Mouse (Mus musculus): ENCODE results near the gene Rab5a. TPM values are rescaled to one million over a fixed set of nuclear protein-coding genes. Genes with fewer than 3 reads are reported as not detected.

Gene Rab5a
- 123 and 142 TPM in 2 replicates for polyA plus RNA-seq (2016; fragmentation: Nextera tagmentation; extraction: Ambion mirVana)

DNA sequence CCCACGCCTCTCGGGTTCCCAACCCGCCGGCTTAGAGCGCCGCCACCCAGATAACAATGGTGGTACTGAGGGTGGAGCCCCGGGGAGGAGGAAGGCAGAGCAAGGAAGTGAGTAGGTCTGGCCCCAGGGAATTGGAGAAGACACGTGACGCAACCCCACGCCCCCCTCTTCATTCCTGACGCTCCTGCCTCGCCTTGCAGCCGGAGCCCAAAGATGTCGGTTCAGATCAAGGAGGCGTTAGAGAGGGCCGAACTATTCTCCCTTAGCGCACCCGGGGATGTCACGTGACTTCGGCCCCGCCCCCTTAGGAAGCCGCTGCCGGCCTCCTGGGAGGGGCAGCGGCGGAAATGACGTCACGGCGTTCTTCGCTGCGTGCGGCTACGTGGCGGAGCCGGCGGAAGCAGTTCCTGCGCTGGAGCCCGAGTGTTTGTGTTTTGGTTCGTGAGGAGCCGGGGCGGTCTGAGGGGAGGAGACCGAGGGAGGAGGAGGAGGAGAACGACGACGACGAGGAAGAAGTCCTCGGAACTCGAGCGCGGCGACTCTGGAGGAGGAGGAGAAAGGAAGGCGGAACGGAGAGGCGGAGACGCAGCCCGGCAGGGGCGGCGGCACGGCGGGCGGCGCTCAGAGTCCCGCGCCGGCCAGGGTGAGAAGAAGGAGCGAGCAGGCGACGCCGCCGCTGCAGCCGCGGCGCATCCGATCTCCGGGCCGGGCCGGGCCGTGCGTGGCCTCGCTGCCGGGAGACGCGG, at the start of gene Rab5a:
TSS of gene Rab5a (plus strand) at position 377 of the 746 bp plus-strand sequence.
- under 1% methylated on average over 64 of the region's 82 CpGs for WGBS
- Histone ChIP-seq H3K4me3 (peak within 1 kb of the TSS; percentile 98), H3K27me3 (no peaks in the 10 kb centered on the region), H3K9ac (peak within 1 kb of the TSS; percentile 93), H3K4me2 (replicated peaks) (peak within 1 kb of the TSS; percentile 78), H3K27ac (peak within 1 kb of the TSS; percentile 98), H3K4me1 (peaks cover 18% of the 10 kb centered on the region), H3K9me3 (replicated peaks) (no peaks in the 10 kb centered on the region), H3K36me3 (no peaks in the 10 kb centered on the region)
- peak; percentile 98 for ATAC-seq (ENCODE audit: low FRiP score)

DNA sequence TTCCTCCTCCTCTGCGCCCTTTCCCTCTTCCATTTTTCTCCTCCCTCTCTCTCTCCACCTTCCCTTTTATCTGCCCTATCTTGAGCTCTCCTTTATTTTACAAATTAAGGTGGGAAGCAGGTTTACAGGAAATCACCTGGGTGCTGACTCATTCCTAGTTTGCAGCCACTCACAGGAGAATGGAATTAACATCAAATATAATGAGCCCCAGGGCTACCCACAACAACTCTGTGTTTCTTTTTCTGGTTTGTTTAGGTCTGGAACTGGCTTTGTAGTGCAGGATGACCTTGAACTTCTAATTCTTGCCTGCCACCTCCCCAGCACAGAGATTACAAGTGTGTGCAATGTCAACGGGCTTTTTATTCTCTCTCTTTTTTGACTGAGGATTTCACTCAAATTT, 22.9 kb upstream of the Rab5a start:
- Histone ChIP-seq H3K4me2 (replicated peaks) (no peak overlapping the region), H3K9ac (no peak overlapping the region), H3K36me3 (no peaks in the 10 kb centered on the region), H3K27ac (no peak overlapping the region), H3K27me3 (no peaks in the 10 kb centered on the region), H3K4me1 (no peaks in the 10 kb centered on the region), H3K4me3 (no peak overlapping the region), H3K9me3 (replicated peaks) (no peaks in the 10 kb centered on the region; the same call in 1 of the 2 replicates)
- no peak for ATAC-seq (ENCODE audit: low FRiP score)
- WGBS: 94% methylated on average over 2 of the region's 2 CpGs

DNA sequence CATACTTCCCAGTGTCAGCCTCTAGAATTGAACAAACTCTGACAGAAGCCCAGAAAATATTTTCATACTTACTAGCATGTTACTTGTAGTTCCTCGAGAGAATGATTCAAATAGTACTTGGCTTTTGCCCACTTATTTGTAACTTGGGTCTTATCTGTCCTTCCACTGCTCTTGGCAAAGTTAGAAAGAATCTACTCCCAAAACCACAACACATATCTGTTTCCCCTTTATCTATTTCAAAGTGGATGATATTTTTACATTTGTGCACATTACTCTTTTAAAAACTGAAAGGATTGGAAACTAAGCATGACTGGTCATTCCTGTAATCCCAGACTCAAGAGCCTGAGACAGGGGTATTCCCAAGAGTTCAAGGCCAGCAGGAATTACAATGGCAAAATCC, 22.3 kb upstream of the Rab5a start:
- 84% methylated on average over 1 of the region's 1 CpGs for WGBS
- Histone ChIP-seq H3K9ac (no peak overlapping the region), H3K9me3 (replicated peaks) (no peaks in the 10 kb centered on the region; the same call in 1 of the 2 replicates), H3K27ac (no peak overlapping the region), H3K36me3 (no peaks in the 10 kb centered on the region), H3K4me3 (no peak overlapping the region), H3K4me2 (replicated peaks) (no peak overlapping the region), H3K4me1 (no peaks in the 10 kb centered on the region), H3K27me3 (no peaks in the 10 kb centered on the region)
- no peak for ATAC-seq (ENCODE audit: low FRiP score)

DNA sequence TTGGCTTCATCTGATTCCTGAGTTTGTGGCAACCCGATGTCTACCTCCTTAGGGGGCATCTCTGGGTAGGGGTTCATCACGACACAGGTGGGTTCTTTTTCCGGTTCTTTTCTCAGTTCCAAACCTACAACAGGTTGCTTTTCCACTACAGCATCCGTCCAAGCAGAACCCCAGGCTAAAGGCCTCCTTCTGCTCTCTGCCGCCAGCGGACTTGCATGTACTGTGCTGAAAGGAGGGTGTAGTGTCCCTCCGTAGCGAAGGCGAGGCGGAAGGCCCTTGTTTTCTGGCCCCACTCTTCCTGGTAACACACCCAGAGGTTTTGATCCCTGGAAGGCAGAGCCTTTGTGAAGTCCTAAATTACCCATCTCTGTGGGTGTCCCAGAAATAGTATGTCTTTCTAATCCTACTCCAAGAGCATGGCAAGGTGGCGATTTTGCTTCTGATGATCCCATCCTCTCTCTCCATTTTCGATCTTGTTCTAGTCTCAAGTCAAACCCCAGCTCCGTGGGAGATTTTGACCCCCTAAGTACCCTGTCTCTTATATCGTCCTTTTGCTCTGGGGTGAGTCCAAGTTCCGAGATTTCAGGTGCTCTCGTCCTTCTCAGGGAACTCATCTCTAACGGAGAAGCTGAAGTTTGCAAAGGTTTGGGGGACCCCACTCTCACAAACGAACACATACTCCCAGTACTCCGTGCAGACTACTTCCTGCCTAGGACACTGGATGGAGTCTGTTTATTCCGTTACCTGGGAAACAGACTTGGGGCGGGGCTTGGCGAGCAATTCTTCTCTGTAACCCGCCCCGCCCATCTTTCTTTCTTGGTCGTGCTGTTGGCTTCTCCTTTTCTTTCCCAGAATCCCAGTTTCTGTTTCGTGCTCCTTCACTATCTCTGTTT, 16.2 kb upstream of the Rab5a start, which contains the start of gene Efhb:
TSS of gene Efhb (minus strand) at position 719 of the 893 bp plus-strand sequence.
- ATAC-seq (ENCODE audit: low FRiP score): peak; percentile 96
- H3K4me3 ChIP-seq: peak within 1 kb of the TSS; percentile 39
- no peaks in the 10 kb centered on the region for H3K27me3 ChIP-seq
- WGBS: 19% methylated on average over 26 of the region's 26 CpGs
- peak within 1 kb of the TSS; percentile 51 for H3K9ac ChIP-seq
- no peaks in the 10 kb centered on the region for H3K9me3 ChIP-seq (replicated peaks)
- no peak within 1 kb of the TSS for H3K27ac ChIP-seq
- H3K4me1 ChIP-seq: peaks cover 10% of the 10 kb centered on the region
- H3K36me3 ChIP-seq: no peaks in the 10 kb centered on the region
- peak within 1 kb of the TSS; percentile 63 for H3K4me2 ChIP-seq (replicated peaks)

DNA sequence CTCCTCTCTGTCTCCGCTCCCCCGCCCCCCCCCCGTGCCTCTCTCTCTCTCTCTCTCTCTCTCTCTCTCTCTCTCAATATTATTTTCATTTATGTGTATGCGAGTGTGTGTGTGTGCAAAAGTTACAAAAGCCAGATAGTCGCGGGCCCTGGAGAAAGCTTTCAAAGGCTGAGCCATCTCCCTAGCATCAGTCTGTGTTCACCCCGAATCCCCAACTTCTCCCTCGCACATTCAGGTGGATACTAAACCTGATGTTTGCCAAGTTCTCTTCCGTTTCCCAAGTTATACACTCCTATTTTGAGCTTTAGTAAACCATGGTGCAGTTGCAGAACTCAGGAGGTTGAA, 15.6 kb upstream of the Rab5a start:
- H3K27ac ChIP-seq: no peak overlapping the region
- peak; percentile 42; the same call in 1 of the 2 replicates for ATAC-seq (ENCODE audit: low FRiP score)
- H3K36me3 ChIP-seq: no peaks in the 10 kb centered on the region
- WGBS: 19% methylated on average over 8 of the region's 9 CpGs
- peaks cover 10% of the 10 kb centered on the region for H3K4me1 ChIP-seq
- H3K9me3 ChIP-seq (replicated peaks): no peaks in the 10 kb centered on the region
- peak overlapping the region; percentile 51 for H3K9ac ChIP-seq
- peak overlapping the region; percentile 63 for H3K4me2 ChIP-seq (replicated peaks)
- H3K4me3 ChIP-seq: peak overlapping the region; percentile 39
- no peaks in the 10 kb centered on the region for H3K27me3 ChIP-seq

DNA sequence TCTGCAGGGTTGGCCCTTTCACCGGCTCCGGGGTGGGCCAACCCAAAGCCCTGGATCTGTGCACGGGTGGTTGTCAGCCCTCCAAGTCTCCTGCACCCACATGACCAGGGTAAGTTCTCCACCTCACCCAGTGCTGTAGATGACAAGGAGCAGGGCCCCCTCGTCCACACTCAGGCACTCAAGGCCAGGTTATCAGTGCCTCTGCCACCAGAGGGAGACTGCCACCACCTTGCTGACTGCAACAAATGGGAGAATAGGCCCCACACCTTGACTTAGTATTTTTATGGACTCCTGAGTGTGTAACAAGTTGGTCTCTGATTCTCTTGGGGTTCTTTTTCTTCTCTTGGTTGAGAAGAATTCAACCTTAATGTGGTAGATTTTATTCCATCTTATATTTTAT, 13.5 kb upstream of the Rab5a start:
- no peaks in the 10 kb centered on the region for H3K9me3 ChIP-seq (replicated peaks)
- peaks cover 10% of the 10 kb centered on the region for H3K4me1 ChIP-seq
- H3K4me3 ChIP-seq: no peak overlapping the region
- H3K27me3 ChIP-seq: no peaks in the 10 kb centered on the region
- H3K9ac ChIP-seq: no peak overlapping the region
- WGBS: 63% methylated on average over 4 of the region's 4 CpGs
- H3K36me3 ChIP-seq: no peaks in the 10 kb centered on the region
- H3K4me2 ChIP-seq (replicated peaks): no peak overlapping the region
- H3K27ac ChIP-seq: no peak overlapping the region
- no peak for ATAC-seq (ENCODE audit: low FRiP score)

DNA sequence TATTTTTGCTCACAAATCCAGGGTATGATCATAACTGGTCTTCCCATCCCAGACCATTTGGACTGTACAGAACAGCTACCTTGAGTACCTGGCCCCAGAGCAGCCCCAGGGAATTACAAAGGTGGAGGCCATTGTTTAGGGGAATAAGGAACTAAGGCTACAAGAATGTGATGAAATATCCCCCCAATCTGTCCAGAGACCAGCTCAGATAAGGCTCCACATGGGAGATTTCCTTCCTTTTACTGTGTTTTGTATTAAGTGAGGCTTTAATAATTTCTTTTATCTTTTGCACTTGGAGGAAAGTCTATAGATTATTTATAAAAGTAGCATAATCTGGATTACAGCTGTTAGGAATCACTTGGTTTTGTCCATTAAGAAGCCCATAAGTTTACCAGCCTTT, 10.3 kb upstream of the Rab5a start:
- Histone ChIP-seq H3K4me1 (peaks cover 2% of the 10 kb centered on the region; the same call in 1 of the 2 replicates), H3K9me3 (replicated peaks) (no peaks in the 10 kb centered on the region), H3K27me3 (no peaks in the 10 kb centered on the region), H3K36me3 (no peaks in the 10 kb centered on the region), H3K4me2 (replicated peaks) (no peak overlapping the region), H3K9ac (no peak overlapping the region), H3K27ac (no peak overlapping the region), H3K4me3 (no peak overlapping the region)
- ATAC-seq (ENCODE audit: low FRiP score): no peak

DNA sequence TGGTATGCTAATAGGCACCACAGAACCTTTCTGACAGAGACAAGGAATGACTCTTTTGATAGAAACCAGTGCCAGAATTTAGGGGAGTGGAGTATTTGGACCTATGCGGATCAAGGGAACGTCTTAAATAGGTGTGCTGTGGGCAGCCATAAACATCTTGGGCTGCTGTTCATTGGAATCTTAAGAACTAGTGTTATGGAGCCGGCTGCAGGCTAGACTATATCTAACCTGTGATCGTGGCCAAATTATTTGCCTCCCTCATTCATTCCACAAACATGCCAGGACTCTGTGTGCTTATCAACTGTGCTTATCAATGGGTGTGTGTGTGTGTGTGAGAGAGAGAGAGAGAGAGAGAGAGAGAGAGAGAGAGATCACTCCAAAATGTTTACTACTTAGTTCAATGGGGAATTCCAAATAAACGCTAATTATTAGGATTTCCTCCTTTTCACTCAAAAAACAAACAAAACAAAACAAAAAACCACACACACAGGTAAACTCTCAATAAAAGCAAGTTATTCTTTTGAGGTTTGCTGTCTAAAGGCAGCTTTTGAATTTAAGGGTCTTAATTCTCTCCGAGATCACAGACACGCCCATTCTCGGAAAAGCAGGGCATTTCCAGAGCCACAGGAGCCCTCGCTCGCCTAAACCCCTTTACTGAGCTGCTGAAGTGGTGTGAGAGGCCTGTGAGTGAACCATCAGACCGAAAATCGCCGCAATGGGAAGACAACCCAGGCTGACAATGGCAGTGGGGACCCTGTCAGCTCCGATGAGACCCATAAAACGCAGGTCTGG, 772 bp upstream of the Rab5a start:
- Histone ChIP-seq H3K36me3 (no peaks in the 10 kb centered on the region), H3K4me2 (replicated peaks) (peak overlapping the region; percentile 62), H3K9me3 (replicated peaks) (no peaks in the 10 kb centered on the region), H3K9ac (peak overlapping the region; percentile 73), H3K4me1 (peaks cover 18% of the 10 kb centered on the region), H3K4me3 (peak overlapping the region; percentile 98), H3K27me3 (no peaks in the 10 kb centered on the region), H3K27ac (peak overlapping the region; percentile 98)
- 7% methylated on average over 15 of the region's 15 CpGs for WGBS
- ATAC-seq (ENCODE audit: low FRiP score): no peak

DNA sequence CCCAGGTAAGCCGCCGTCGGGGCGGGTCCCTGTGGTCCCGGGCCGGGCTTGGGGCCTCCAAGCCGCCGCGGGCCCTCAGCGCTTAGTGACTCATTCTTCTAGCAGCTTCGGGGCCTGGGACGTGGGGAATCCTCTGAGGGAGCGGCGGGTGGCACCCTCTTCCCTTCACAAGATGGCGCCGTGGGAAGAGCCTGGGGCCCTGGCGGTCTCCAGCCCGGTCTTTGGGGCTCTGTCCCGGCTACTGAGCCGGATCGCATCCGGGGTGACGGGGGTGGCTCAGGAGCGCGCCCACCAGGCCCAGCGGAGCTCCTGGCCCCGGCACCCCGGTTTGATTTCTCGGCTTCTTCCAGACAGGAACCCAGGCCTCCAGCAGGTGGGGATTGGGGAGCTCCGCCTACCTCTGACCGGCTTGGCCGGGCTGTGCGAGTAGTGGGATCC, 589 bp downstream of the Rab5a start:
- WGBS: under 1% methylated on average over 33 of the region's 33 CpGs
- Histone ChIP-seq H3K27me3 (no peaks in the 10 kb centered on the region), H3K27ac (peak overlapping the region; percentile 98), H3K4me3 (peak overlapping the region; percentile 98), H3K4me1 (peaks cover 18% of the 10 kb centered on the region), H3K4me2 (replicated peaks) (peak overlapping the region; percentile 78), H3K9me3 (replicated peaks) (no peaks in the 10 kb centered on the region), H3K9ac (peak overlapping the region; percentile 93), H3K36me3 (0 out of 2 replicates have a peak, but pooled peaks cover 5% of the 10 kb centered on the region)
- peak; percentile 8; the same call in 1 of the 2 replicates for ATAC-seq (ENCODE audit: low FRiP score)

DNA sequence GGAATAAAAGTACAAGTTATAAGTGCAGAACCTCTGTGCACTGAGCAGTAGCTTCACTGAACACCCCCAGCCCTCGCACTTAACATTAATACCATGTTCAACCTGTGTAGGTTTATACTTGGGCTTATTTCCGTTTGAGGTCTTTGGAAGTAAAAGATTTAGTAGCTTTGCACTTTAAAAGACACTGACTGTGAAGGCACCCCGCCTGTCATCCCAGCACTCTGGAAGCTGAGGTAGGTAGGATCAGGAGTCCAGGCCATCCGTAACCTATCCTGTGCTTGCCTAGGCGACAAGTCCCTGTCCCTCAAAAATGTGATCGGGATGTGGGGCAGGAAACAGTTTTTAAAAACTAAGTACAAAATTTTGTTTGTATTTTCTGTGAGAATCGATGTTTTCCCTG, 1.4 kb downstream of the Rab5a start:
- H3K4me3 ChIP-seq: peak overlapping the region; percentile 98
- no peak overlapping the region for H3K27ac ChIP-seq
- H3K9ac ChIP-seq: peak overlapping the region; percentile 93; the same call in 1 of the 2 replicates
- ATAC-seq (ENCODE audit: low FRiP score): no peak
- no peaks in the 10 kb centered on the region for H3K9me3 ChIP-seq (replicated peaks)
- H3K36me3 ChIP-seq: 0 out of 2 replicates have a peak, but pooled peaks cover 5% of the 10 kb centered on the region
- WGBS: 53% methylated on average over 7 of the region's 7 CpGs
- H3K4me2 ChIP-seq (replicated peaks): peak overlapping the region; percentile 78
- peaks cover 18% of the 10 kb centered on the region for H3K4me1 ChIP-seq
- no peaks in the 10 kb centered on the region for H3K27me3 ChIP-seq

DNA sequence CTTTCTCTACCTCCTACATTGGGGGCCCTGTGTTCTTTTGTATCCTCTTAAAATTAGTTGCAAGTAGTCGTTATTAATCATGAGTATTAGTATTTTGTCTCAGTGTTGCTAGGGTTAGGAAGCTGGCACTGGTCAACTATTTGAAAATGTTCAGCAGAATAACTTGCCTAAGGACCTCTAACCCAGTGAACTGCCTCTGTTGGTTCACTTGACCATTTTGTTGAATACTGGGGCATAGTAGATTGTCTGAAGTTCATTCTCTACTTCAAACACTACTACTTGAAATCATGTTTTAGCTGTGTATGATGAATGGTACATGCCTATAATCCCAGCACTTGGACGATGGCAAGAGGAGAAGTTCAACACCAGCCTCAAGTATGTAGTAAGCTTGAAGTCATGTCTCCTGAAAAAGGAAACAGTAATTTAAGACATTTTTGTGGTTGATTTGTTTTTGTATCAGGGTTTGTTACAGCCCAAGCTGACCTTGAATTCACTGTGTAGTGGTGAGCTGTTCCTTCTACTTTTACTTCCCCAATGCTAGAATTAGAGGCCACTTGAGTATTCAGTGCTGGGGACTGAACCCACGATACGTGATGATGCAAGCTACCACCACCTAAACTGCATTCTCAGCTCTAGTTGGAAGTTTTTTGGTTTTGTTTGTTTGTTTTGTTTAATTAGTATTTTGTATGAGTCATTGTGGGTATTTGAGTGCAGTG, 9.4 kb downstream of the Rab5a start:
- H3K27ac ChIP-seq: no peak overlapping the region
- no peaks in the 10 kb centered on the region for H3K4me1 ChIP-seq
- no peak overlapping the region for H3K4me3 ChIP-seq
- H3K9ac ChIP-seq: no peak overlapping the region
- no peak for ATAC-seq (ENCODE audit: low FRiP score)
- H3K4me2 ChIP-seq (replicated peaks): no peak overlapping the region
- H3K9me3 ChIP-seq (replicated peaks): no peaks in the 10 kb centered on the region
- 98% methylated on average over 4 of the region's 4 CpGs for WGBS
- peaks cover 17% of the 10 kb centered on the region; the same call in 1 of the 2 replicates for H3K36me3 ChIP-seq
- H3K27me3 ChIP-seq: no peaks in the 10 kb centered on the region
